Mouse (Mus musculus): ENCODE results near the gene Cyp2a12. TPM values are rescaled to one million over a fixed set of nuclear protein-coding genes. Genes with fewer than 3 reads are reported as not detected.
"Not testable (repeated sequence)": the region's sequence is repeated elsewhere in the genome, so short reads cannot be mapped to it uniquely, and the experiment has no call there.

The Cyp2a12 gene
- not detected in 2 replicates for polyA plus RNA-seq (2015; fragmentation: Nextera tagmentation; extraction: Ambion mirVana)

DNA sequence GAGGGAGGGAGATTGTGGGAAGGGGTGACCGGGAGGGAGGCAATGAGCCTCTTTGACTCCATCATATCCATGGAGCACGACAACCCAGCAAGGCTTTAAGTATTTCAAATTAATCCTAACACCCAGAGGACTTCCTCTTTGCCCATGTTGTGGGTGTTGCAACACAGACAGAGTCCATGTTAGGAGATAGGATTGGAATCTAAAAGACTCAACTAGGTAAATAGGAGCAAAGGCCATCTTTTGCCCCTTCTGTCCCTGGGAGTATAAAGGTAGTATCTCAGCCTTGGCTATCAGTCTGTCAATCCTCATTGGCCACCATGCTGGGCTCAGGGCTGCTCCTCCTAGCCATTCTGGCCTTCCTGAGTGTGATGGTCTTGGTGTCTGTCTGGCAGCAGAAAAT, at the start of gene Cyp2a12:
Cyp2a12 (plus strand) TSS at position 293 of the 400 bp plus-strand sequence.
- no peak for DNase-seq (ENCODE audit: low spot score)
- H3K4me2 ChIP-seq (replicated peaks; ENCODE audit: low read depth, low read length) = no peak within 1 kb of the TSS
- 68% methylated on average over 2 of the region's 2 CpGs for WGBS

DNA sequence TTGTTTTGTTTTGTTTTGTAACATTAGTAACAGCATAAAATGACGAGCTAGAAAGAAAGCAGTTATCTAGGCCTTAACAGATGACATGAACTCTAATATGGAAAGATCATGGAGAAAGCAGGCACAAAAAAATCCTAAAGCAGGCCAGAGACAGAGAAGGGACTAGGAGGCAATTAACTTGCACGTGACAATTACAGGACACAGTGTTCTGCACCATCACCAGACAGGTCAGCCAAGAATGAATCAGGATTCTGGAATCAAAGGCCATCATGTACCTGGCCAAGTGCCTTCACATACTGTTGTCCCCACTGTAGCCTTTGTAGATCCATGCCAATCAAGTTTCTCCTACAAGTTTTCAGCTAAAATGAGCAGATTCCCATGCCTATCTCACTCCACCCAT, 47.4 kb upstream of the Cyp2a12 start:
- 69% methylated on average over 2 of the region's 2 CpGs for WGBS
- not testable (repeated sequence) for H3K27me3 ChIP-seq (replicated peaks; ENCODE audit: insufficient read depth, low read length); H3K9ac ChIP-seq (replicated peaks; ENCODE audit: low read depth); DNase-seq (ENCODE audit: low spot score); ATAC-seq; H3K4me2 ChIP-seq (replicated peaks; ENCODE audit: low read depth, low read length); H3K9me3 ChIP-seq (ENCODE audit: low read length); H3K4me3 ChIP-seq (ENCODE audit: low read depth, low read length); H3K27ac ChIP-seq (ENCODE audit: low read length); H3K36me3 ChIP-seq (ENCODE audit: insufficient read depth, low read length); H3K4me1 ChIP-seq (ENCODE audit: insufficient read depth, low read depth, low read length)

More for the DNA sequence above, at the start of gene Cyp2a12:
- no peak within 1 kb of the TSS for H3K4me3 ChIP-seq (ENCODE audit: low read depth, low read length)
- H3K27ac ChIP-seq (ENCODE audit: low read length) = no peak within 1 kb of the TSS
- H3K36me3 ChIP-seq (ENCODE audit: insufficient read depth, low read length) = no peaks in the 10 kb centered on the region
- no peaks in the 10 kb centered on the region for H3K9me3 ChIP-seq (ENCODE audit: low read length)
- H3K27me3 ChIP-seq (replicated peaks; ENCODE audit: insufficient read depth, low read length) = no peaks in the 10 kb centered on the region
- no peak for TF ChIP-seq CTCF (IDR thresholded peaks at IDR 0.05)
- no peak within 1 kb of the TSS for H3K9ac ChIP-seq (replicated peaks; ENCODE audit: low read depth)
- ATAC-seq = no peak
- H3K4me1 ChIP-seq (ENCODE audit: insufficient read depth, low read depth, low read length) = no peaks in the 10 kb centered on the region

DNA sequence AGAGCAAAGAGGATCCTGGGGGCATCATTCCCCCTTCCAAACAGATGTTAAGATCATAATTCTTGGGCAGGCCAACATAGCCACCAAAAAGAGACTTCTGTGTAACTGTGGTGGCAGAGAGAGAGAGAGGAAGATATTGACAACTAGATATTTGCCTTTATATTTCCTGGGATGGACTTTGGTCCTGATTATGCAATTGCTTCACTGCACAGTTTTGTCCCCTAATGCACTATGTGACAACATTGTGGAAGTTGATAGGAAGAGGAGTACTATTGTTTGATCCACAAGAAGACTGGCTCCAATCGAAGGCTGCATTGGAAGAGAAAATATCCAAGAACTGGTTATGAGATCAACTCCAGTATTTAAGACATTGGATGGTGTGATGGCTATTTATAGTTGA, 46.9 kb upstream of the Cyp2a12 start:
- H3K9me3 ChIP-seq (ENCODE audit: low read length); H3K4me3 ChIP-seq (ENCODE audit: low read depth, low read length); ATAC-seq; H3K36me3 ChIP-seq (ENCODE audit: insufficient read depth, low read length); H3K9ac ChIP-seq (replicated peaks; ENCODE audit: low read depth); DNase-seq (ENCODE audit: low spot score); H3K4me2 ChIP-seq (replicated peaks; ENCODE audit: low read depth, low read length); H3K27ac ChIP-seq (ENCODE audit: low read length); H3K27me3 ChIP-seq (replicated peaks; ENCODE audit: insufficient read depth, low read length); H3K4me1 ChIP-seq (ENCODE audit: insufficient read depth, low read depth, low read length): not testable (repeated sequence)
- 69% methylated on average over 1 of the region's 1 CpGs for WGBS

DNA sequence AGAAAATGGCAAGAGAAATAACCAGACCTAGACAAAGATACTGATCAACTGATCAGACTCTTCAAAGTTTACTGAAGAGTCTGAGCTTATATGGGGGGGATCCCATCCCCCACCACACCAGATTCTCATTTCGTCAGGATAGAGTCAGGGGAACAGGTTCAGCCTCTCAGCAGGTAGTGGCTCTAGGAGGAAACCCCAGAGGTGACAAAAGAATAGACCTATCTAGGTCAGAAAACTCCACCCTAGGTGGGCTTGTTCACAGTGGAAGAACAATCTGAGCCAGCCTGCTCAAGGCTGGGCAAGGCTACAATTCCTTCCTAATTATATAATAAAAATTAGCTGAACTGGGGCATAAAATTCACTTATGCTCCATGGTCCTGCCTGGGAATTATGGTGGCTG, 46.3 kb upstream of the Cyp2a12 start:
- no peak overlapping the region for H3K4me3 ChIP-seq (ENCODE audit: low read depth, low read length)
- no peak overlapping the region for H3K9ac ChIP-seq (replicated peaks; ENCODE audit: low read depth)
- DNase-seq (ENCODE audit: low spot score) (no peak), ATAC-seq (no peak)
- H3K4me2 ChIP-seq (replicated peaks; ENCODE audit: low read depth, low read length) = no peak overlapping the region
- no peak overlapping the region for H3K27ac ChIP-seq (ENCODE audit: low read length)
- no peaks in the 10 kb centered on the region for H3K9me3 ChIP-seq (ENCODE audit: low read length)
- H3K4me1 ChIP-seq (ENCODE audit: insufficient read depth, low read depth, low read length) = no peaks in the 10 kb centered on the region
- 32% methylated on average over 1 of the region's 1 CpGs for WGBS
- no peaks in the 10 kb centered on the region for H3K36me3 ChIP-seq (ENCODE audit: insufficient read depth, low read length)
- no peaks in the 10 kb centered on the region for H3K27me3 ChIP-seq (replicated peaks; ENCODE audit: insufficient read depth, low read length)
- TF ChIP-seq EP300 (IDR thresholded peaks at IDR 0.05) = no peak
- TF ChIP-seq CTCF (IDR thresholded peaks at IDR 0.05) = no peak

DNA sequence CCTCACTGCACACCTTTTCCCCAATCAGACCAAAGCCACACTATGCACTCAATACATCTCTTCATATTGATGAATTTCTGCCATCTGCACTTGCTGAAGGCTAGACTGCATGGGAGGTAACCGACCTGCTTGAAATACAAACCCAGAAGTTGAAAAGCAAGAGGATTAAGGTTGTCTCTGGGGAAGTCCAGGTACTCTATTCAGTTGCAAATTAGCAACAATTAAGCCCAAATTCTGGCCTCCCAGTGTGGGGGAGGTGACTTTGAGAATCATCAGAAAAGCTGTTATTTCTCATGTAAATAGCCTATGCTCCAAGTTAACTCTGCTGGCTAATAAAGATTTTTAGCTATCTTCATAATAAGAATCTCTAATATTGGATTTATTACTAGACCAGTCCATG, 45.7 kb upstream of the Cyp2a12 start:
- not testable (repeated sequence) for H3K36me3 ChIP-seq (ENCODE audit: insufficient read depth, low read length); H3K27ac ChIP-seq (ENCODE audit: low read length); H3K4me3 ChIP-seq (ENCODE audit: low read depth, low read length); ATAC-seq; DNase-seq (ENCODE audit: low spot score); H3K4me1 ChIP-seq (ENCODE audit: insufficient read depth, low read depth, low read length); H3K9me3 ChIP-seq (ENCODE audit: low read length); H3K9ac ChIP-seq (replicated peaks; ENCODE audit: low read depth); H3K4me2 ChIP-seq (replicated peaks; ENCODE audit: low read depth, low read length); H3K27me3 ChIP-seq (replicated peaks; ENCODE audit: insufficient read depth, low read length)
- 18% methylated on average over 1 of the region's 1 CpGs for WGBS

DNA sequence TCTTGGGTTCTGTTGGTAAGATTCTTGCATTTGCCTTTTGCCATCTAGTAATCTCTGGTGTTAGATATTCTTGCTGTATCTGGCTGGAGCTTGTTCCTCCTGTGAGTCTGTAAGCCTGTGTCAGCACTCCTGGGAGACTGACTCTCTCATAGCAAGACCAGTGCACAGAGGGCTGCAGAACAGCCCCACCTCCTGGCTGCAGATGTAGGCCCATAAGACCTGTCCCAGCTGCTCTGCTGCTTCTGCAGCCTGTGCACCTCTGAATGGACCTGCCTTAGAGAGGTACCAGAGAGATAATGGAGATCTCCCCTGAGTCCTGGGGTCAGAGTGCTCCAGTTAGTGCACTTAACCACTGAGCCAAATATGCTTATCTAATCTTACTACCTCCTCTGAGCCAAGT, 2.3 kb upstream of the Cyp2a12 start:
- not testable (repeated sequence) for H3K27me3 ChIP-seq (replicated peaks; ENCODE audit: insufficient read depth, low read length); DNase-seq (ENCODE audit: low spot score); H3K9ac ChIP-seq (replicated peaks; ENCODE audit: low read depth); H3K4me2 ChIP-seq (replicated peaks; ENCODE audit: low read depth, low read length); H3K9me3 ChIP-seq (ENCODE audit: low read length); H3K4me1 ChIP-seq (ENCODE audit: insufficient read depth, low read depth, low read length); H3K27ac ChIP-seq (ENCODE audit: low read length); H3K4me3 ChIP-seq (ENCODE audit: low read depth, low read length); H3K36me3 ChIP-seq (ENCODE audit: insufficient read depth, low read length)
- 0 out of 2 replicates have a peak, but pooled peaks have one; percentile 23 for ATAC-seq
- TF ChIP-seq CTCF (IDR thresholded peaks at IDR 0.05) = 0 out of 2 replicates have a peak, but pooled peaks have one; percentile 26

DNA sequence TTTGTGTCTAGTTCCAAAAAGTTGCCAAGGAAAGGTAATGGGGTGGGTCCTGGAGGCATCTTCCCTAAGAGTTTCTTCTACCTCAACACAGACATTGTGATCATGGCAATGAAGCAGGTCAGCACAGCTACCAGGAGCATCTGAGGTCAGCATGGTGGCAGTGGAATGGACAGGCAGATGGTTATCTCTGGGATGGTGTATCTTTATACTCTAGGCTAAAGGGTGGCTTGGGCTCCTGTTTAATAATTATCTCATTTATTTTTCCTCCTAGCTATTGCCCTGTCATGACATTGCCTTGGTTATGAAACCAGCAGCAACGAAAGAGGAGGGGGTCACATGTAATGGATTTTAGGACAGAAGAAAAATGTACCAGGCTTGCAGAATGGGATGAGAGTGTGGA, 20.0 kb downstream of the Cyp2a12 start:
- not testable (repeated sequence) for H3K4me2 ChIP-seq (replicated peaks; ENCODE audit: low read depth, low read length); ATAC-seq; H3K27me3 ChIP-seq (replicated peaks; ENCODE audit: insufficient read depth, low read length); H3K9ac ChIP-seq (replicated peaks; ENCODE audit: low read depth); H3K27ac ChIP-seq (ENCODE audit: low read length); DNase-seq (ENCODE audit: low spot score); H3K4me3 ChIP-seq (ENCODE audit: low read depth, low read length); H3K4me1 ChIP-seq (ENCODE audit: insufficient read depth, low read depth, low read length); H3K36me3 ChIP-seq (ENCODE audit: insufficient read depth, low read length); H3K9me3 ChIP-seq (ENCODE audit: low read length)
- WGBS = 56% methylated on average over 1 of the region's 1 CpGs

DNA sequence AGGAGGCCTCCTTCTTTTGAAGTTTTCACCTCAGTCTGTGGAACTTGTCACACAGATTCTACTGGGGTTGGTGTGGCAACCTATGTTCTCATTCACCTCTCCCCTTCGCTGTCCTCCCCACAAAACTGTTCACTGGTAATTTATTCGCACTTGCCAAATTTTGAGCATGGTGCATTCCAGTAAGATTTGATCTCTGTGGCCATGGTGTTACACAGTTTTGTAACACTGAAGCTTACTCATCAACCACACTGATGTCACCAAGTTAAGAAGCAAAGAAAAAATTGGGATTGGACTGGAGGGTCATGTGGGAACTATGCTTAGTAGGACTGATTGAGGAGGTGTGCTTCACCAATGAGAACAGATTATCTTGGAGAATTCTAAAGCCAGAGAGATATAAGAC, 30.5 kb downstream of the Cyp2a12 start:
- WGBS = 68% methylated on average over 2 of the region's 2 CpGs
- H3K4me2 ChIP-seq (replicated peaks; ENCODE audit: low read depth, low read length); H3K27me3 ChIP-seq (replicated peaks; ENCODE audit: insufficient read depth, low read length); H3K4me1 ChIP-seq (ENCODE audit: insufficient read depth, low read depth, low read length); DNase-seq (ENCODE audit: low spot score); H3K9ac ChIP-seq (replicated peaks; ENCODE audit: low read depth); ATAC-seq; H3K9me3 ChIP-seq (ENCODE audit: low read length); H3K4me3 ChIP-seq (ENCODE audit: low read depth, low read length); H3K36me3 ChIP-seq (ENCODE audit: insufficient read depth, low read length); H3K27ac ChIP-seq (ENCODE audit: low read length): not testable (repeated sequence)

DNA sequence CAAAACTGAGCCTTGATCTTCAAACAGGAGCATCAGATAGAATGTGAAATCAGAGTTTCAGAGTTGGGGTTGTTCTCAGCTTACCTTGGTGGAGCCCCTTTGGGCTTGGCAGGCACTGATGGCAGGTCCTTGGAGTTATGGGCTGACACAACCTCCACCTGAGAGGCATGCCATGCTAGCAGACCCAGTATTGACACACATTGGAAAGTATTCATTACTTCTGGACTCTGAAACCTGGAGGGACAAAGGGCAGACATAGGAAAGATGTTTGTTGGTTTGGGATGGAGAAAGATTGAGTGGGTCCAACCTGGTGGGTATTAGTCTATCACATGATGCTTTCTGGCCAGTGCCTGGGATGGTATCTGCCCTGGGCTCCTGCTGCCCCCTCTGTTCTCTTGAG, 31.0 kb downstream of the Cyp2a12 start:
- not testable (repeated sequence) for H3K9me3 ChIP-seq (ENCODE audit: low read length); H3K36me3 ChIP-seq (ENCODE audit: insufficient read depth, low read length); ATAC-seq; H3K27me3 ChIP-seq (replicated peaks; ENCODE audit: insufficient read depth, low read length); H3K27ac ChIP-seq (ENCODE audit: low read length); H3K4me2 ChIP-seq (replicated peaks; ENCODE audit: low read depth, low read length); H3K4me1 ChIP-seq (ENCODE audit: insufficient read depth, low read depth, low read length); DNase-seq (ENCODE audit: low spot score); H3K9ac ChIP-seq (replicated peaks; ENCODE audit: low read depth); H3K4me3 ChIP-seq (ENCODE audit: low read depth, low read length)
